Mouse (Mus musculus): ENCODE results near the gene Foxd1.

DNA sequence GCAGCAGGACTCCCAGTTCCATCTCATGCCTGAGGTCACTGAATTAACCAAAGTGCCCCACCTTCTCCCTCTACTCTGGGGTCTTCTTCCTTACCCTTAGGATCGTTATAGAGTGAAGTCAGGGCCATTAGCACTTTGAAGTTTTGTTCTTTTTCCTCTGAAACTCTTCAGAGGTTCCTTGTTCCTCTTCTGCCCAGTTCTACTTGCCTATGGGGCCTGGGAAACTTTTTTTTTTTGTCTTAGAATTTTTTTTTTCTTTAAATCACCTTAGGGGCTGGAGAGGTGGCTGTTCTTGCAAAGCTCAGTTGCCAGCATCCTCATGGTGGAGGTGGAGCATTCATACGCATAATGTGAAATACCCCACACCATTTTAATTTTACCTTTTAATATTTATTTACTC, 31.8 kb downstream of the Foxd1 start:
- no peak for TF ChIP-seq CTCF (IDR thresholded peaks at IDR 0.05; ENCODE audit: low read depth, low read length)
- TF ChIP-seq GATA1 (IDR thresholded peaks at IDR 0.05; ENCODE audit: borderline replicate concordance, low read length): no peak
